Mouse (Mus musculus): ENCODE data around the gene Inafm2.
A peak's percentile ranks its signal among the peaks of the same experiment; 100 is the strongest.

Gene Inafm2

DNA sequence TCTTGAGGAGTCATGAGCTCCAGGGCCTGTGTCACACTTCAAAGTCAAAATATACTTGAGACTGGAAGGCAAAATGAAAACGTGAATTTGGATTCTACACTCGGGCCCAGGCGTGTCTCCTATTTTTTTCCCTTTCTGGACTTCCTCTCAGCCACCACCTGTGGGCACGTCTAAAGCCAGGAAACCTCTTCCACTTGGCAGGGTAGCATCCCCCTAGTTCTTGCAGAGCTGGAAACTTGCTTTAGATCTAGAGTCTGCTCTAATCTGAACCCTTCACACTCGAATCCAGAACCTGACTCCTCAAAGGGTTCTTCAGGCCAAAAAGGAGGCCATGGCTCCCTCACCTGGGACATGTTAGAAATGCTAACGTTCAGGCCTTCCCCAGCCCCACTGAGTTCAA lies 9.8 kb downstream of the Inafm2 start:
- DNase-seq (ENCODE audit: extremely low spot score, low spot score) = no peak

DNA sequence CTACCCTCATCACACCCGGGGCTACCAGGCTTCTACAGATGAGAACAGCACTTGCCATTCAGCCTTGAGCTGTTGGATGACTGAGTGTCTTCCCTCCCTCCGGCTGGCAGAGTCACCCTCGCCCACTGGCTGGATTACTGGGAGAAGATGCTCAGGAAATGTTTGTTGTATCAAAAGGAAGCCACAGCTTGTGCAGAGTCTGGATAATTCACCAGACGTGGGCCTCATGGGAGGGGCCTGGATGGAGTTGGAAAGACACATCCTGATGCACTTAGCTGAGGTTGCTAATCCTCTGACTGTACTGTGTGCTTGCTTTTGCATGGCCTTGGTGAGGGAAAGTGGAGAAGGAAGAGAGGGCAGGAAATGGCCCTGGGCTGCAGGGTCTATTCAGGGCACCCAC lies 10.5 kb downstream of the Inafm2 start:
- no peak for DNase-seq (ENCODE audit: extremely low spot score, low spot score)

DNA sequence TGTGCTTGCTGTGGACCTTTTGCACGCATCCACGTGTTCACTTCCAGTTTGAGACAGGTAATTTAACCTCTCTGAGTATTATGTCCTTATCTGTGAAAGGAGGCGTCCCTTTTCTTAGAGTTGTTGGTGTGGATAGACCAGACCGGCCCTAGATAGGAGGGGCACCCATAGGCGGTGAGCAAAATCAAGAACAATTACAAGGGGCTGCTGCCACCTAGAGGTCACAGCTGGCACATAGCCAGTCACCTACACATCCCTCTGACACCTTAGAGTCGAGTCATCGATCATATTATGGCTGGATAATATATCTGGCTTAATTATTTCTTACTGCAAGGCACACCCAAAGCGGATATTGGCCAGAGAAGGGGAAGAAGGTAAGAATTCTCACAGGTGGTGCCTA lies 14.3 kb downstream of the Inafm2 start:
- peak; percentile 65 for DNase-seq (ENCODE audit: extremely low spot score, low spot score)

DNA sequence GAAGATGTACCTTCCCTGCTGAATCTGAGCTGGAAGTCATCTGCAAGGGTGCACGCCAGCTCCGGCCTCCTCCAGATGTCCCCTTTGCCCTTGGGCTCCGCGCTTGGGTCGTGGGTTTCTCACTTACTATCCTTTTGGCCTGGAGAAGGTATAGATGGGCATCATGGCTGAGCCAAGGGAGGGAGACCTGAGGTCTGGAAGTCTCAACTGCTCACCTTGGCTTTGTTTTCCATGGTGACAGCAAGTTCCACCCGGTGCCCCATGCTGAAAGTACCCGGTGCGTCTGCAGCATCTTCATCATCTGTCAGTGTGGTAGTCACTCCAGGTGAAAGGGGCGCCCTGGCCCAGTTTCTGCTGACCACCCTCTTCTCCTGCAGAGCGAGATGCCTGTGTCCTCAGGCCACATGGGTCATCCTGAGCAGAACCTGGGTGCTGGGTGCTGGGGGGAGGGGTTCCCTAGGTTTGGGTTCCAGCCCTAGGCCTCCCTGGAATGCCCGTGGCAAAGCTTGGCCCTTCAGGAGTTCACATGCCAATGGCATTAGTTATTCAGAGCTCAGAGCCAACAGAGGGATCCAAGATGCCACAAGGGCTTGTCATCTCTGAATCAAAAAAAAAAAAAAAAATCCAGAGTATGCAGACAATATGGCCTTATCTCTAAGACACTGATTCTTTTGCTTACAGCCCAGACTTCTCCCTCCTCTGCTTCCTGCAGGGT lies 14.9 kb downstream of the Inafm2 start:
- no peak for DNase-seq (ENCODE audit: extremely low spot score, low spot score)

DNA sequence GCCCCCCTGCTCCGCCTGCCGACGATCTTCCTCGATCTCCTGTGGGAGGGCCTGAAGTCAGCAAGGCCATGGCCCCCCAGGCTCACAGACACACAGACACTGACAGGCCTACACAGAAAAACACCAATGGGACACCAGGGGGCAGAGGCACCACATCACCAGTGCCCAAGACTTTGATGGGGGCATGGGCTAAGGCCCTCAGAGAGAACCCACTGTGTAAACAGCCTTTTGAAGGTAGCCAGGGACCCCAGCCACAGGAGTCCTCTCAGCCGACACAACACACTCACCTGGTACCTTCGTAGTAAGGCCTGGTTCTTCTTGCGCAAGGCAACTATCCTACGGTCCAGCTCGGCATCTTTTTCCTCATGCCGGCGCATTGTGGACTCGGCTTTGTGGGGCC lies 15.8 kb downstream of the Inafm2 start:
- no peak for DNase-seq (ENCODE audit: extremely low spot score, low spot score)

DNA sequence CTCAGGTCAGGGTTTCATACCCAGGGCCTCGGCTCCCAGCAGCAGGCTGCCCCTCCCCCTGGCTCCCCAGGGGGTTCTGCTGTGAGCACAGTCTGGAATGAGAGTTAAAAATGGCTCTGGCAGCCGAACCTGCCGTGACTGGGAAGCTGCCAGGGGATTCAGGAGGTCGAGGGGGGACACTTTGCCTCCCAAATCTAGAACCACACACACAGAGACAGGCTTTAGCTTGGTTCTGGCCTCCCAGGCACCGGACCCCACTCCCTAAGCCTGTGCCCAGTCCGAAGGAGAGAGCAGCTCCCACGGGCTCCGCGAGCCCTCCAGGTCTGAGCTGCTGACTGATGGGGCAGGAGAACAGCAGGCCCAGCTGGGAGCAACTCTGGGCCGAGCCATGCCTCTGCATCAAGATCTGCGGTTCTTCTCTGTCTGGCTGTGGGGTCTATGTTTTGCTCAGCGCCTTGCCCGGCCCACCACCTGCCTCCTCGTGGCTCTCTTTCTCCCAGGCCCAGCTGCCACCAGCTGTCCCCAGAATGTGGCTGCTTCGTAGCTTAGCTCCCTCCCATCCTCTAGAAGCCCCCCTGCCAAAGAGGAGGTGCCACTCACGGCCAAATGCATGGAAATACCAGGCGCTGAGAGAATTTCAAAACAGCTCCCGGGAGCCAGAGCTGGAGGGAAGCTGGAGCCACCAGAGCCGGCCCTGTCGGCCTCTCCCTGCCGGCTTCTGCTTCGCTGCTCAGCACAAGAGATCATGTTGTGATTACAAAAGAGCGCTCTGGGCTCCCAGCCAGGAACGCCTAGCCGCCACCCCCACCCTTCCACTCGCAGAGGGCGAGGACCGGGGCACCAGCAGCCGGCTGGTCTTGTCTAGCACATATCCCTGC lies 16.6 kb downstream of the Inafm2 start, which contains the start of gene Ccdc9b:
Gene Ccdc9b, minus strand, starts transcription at position 756 of the 878 bp plus-strand sequence.
- peak; percentile 68 for DNase-seq (ENCODE audit: extremely low spot score, low spot score)

DNA sequence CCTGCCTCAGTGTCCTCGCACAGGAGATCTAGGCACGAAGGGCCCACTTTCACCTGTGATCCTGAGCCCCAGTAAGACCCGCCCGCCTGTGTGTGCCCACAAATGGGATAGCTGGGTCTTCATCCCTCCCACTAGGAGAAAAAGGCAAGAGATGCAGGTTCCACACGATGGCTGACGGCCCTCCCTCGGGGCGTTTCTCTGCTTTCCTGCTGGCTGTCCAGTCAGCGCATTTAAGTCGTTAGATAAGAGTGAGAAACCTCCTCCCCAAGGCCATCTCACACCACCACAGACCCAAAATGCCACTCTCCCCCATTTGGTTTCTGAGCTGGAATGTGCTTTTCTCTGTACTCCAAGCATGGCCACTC lies 17.2 kb downstream of the Inafm2 start:
- no peak for DNase-seq (ENCODE audit: extremely low spot score, low spot score)

DNA sequence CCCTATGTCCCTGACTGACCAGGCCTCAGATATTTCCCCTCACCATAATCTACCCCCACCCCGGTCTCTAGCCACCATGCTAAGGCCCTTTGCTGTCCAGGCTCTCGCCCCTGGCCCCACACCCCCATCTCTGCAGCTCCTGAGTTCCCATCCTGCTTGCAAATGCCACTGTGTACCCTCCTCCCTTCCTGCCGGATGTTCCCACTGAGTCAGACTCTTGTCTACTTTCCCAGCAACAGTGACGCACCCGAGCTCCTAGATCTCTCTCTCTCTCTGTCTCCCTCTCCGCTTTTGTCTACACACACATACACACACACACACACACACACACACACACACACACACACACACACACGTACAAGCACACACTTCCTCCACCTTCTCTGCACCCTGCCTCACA lies 17.9 kb downstream of the Inafm2 start:
- no peak for DNase-seq (ENCODE audit: extremely low spot score, low spot score)

DNA sequence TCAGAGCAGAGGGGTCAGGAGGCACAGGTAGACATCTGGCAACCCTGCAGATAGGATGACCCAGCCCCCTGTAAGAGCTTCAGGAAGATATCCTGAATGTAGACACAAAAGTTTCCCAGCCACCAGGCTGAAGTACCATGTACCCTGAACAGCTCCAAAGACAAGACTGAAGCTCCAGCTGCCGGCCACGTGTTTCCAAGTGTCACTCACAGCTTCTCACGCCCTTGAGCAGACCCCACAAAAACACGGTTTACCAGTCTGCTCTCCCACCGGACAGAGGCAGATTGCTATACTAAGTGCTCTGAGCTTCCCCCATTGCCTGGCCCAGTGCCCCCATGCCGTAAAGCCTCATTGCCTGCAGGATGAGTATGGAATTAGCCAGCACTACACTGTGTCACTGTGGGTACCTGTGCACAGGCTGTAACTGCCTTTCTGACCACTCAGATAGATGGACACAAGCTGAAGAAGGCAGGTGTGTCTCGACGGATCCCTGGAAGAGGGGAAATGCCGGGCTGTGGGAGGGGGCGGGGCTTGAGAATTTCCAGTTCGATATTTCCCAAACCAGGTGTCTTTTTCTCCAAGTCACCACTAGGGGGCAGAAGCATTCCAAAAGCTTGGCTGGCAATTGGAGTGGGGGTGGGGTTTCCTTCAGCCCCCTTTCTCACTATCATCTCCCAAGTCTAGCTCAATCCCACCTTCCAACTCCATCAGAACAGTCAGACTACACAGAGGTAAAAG lies 18.7 kb downstream of the Inafm2 start:
- DNase-seq (ENCODE audit: extremely low spot score, low spot score) = peak; percentile 54

DNA sequence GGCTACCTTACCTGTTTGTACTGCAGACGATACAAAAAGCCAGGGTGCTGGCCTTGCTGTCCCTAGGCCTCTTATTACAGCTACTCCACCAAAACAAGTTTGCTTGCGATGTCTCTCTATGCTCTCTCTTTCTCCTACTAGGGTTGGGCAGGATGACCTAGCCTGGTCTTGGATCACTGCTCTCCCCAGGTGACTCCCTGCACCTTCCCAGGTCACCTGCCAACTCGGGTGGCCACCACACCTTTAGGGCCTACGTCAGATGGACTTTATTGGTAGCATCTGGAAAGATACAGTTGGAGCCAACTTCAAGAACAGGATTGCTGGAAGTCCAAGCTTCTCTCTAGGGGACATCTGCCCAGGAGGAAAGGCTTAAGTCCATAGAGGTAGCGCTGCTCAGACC lies 19.3 kb downstream of the Inafm2 start:
- DNase-seq (ENCODE audit: extremely low spot score, low spot score) = no peak

DNA sequence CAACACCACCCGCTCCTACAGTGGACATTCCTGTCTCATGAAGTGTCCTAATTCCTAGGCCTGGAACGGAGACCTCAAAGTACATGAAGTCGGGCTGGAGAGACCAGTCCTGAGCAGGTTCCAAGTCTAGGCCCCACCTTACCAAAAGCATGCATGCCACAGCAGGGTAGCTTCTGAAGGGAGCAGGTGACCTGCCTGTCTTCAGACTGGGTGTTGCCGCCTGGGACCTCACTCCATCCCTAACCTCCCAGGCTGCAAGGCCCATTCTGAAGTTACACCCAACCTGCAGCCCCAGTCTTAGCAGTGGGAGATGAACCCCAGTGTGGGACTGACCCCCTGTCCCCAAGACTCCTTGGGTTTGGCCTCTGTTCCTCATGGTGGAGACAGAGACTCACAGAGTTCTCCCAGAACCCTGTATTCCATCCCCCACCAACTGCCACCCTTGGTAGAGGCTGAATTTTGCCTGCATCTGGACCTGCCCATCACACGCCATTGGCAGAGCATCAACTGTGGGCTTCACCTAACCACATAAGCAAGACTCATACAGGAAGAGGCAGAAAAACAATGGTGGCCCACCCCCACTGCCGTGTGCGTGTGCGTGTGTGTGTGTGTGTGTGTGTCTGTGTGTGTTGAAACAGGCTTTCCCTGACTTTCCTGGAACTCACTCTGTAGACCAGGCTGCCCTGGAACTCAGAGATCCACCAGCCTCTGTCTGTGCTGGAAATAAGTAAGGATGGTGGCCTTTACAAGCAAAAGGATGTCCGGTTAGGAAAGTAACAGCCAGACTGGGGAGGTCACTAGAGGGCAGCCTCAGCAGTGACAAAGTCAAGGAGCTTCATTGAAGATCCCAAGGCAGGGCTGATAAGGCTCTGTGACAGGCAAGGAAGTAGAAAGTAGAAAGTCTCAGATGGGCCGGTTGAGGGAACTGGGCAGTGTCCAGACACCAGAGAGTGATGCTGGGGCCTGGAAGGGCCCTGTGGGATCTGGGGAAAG lies 20.8 kb downstream of the Inafm2 start:
- DNase-seq (ENCODE audit: extremely low spot score, low spot score) = no peak

DNA sequence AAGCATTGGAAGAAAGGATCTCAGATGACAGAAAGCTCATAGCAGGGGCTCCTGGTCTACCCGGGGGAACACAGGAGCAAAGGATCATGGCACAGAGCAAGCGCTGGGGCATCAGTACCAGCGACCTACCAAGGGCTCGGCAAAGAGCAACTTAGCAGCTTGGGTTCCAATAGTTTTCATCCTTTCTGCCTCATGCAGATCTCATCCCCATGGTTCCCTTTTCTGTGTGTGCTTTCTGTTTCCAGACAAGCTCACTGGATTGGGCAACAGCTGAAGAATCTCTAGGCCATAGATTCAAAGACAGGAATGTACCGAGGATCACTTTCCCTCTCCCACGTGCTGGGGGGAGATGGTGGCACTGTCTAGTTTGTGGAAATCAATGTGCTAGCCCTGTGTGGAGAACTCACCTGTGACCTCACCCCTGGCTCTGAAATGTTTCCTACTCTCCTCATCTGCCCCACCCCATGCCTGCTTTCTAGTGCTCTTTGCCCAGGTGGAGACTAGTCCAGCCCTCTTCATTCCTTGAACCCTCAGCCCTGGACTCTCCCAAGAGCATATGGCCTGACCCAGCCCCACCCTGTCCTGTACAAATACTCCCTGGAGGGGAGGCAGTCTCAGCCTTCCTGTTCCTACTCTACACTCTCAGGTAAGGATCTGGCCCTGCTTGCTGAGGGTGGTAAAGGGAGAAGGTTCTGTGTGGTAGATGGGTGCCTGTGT lies 26.8 kb downstream of the Inafm2 start, which contains the start of gene Phgr1:
Gene Phgr1, plus strand, starts transcription at position 612 of the 717 bp plus-strand sequence.
- no peak for DNase-seq (ENCODE audit: extremely low spot score, low spot score)

DNA sequence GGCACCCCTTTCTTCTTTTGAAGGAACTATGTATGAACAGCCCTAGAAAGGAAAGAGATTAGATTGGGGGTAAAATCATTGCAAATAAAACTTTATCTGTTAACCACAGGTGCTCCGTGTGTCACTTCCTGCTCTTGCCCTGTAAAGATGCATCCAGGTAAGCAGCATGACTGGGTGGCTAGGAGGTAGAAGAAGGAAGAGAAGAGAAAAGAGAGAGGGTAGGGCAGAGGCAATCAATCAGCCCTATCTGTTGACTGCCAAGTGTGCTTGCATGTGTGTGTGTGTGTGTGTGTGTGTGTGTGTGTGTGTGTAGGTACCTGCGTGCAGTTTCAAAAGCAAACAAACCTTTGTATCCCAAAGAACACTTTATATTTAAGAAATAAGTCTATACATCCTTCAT lies 29.0 kb downstream of the Inafm2 start:
- DNase-seq (ENCODE audit: extremely low spot score, low spot score) = no peak

DNA sequence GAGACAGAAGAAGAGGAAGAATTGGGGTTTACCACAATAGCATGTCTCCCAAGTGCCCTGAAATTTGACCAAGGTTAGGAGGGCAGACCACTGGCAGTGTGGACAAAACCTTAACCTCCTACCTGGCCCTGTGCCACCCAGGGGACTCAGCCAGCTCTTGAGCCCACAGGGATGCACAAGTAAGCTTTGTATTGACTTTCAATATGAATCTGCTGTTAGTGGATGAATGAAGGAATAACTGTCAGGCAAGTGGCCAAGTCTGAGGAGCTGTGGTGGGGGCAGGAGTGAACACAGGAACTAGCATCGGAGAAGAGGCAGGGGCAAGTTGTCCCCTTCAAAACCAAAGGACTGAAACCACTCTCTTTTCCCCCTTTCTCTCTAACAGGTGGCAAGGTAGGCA lies 29.8 kb downstream of the Inafm2 start:
- DNase-seq (ENCODE audit: extremely low spot score, low spot score) = no peak

DNA sequence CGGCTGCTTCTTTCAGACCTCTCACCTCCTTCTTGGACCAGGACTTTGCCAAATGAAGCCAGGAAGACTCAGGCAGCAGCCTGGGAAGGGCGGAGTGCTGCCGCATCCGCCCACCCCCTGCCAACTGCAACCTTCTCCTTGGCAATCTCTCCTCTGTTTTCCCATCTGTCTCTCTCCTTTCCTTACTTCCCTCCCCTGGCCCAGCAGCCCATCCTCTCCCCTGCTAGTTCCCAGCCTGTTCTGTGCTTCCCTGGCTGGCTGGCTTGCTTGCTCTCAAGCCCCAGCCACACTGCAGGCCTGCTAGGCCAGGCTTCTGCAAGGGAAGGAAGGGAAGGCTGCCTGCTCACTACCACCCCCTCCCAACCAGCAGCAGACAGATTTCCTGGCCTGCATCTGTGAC lies 30.3 kb downstream of the Inafm2 start:
- no peak for DNase-seq (ENCODE audit: extremely low spot score, low spot score)

DNA sequence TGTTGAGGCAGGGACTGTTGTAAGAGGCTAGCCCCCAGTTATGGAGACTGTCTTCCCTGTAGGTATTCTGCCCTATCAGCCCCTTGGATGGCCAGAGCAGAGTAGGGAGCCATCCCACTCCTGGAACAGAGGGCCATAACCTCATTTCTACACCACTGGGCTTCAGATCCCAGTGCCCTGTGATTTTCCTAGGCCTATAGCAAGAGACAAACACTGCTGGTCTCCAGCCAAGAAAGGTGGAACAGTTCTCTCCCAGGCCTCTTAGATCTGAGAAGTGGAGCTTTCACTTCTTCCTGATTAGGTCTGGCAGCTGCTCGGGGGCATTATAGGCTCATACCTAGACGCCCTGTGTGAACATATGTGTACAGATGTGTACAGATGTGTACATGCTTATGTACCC lies 30.7 kb downstream of the Inafm2 start:
- no peak for DNase-seq (ENCODE audit: extremely low spot score, low spot score)

DNA sequence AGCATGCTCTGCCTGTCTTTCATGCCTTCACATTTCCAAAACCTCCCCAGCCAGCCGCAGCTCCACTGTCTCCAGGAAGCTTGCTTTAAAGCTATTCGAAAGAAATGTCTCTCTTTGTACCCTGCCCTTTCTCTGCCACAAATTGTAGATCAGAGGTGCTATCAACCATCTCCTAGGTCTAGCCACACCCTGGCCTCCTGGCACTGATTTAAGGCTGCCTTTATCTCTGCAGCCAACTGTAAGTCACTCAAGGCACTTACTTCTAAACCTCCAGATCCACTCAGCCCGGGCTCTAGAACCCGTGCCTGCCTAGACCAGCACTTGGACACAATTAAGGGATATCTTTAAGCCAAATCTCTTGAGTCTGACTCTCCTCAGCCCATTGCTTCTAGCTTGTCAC lies 32.9 kb downstream of the Inafm2 start:
- DNase-seq (ENCODE audit: extremely low spot score, low spot score) = no peak

DNA sequence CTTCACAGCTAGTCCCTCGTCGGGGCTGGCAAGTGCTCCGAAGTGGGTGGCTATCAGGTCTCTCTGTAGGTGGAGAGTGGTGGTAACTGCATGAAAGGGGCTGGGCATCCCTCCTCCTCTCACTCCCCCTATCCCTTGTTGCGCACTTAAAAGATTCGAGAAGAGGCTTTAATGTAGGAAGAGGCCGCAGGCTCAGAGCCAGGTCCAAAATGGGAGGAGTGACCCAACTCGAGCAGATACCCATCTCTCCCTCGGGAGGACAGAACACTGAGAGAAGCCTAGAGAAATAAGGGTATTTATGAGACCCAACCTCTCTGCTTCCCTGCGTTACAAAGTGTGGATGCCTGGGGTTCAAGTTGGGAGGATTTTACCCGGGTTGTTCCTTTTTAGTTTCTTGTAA lies 33.5 kb downstream of the Inafm2 start:
- DNase-seq (ENCODE audit: extremely low spot score, low spot score) = peak; percentile 26

DNA sequence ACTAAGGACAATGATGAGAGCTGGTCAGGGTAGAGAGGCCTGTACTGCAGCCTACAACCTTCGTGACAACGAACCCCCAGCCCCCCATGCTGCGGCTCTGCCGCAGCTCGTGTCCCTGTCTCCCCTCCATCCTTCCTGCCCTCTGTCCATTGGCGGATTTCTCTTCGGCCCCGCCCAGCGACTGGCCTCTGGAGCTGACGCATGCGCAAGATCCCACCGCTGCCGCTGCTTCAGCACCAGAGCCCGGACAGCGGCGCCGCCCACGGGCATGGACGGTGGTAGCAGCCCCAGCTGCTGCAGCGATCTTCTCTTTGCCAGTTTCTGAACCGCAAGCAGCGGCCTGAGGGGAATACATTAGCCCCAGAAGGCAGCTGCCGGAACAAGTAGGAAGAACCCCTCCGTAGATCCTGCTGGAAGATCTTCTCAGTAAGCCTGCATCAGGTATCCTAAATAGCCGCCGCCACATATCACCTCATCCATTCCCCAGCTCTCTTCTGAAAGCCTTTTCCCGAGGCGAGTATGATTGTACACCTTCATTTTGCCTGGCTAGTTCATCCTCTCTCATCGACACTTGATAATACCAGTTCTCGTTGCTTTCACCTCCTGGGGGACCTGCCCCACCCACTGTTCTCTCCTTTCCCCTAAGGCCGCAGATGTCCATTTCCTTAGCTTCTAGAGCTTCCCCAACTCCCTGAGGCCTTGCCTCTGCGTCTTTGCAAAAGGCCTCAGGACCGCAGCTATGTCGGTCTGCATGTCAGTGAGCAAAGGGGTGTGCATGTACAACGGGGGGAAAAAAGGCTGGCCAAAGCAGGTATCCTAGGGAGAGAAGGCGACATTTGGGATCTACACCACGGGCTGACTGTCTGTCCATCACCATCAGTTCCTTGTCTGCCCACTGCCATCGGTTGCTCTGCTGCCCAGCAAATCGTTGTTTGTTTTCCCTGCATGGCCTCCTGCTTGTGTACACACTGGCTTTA lies 34.2 kb downstream of the Inafm2 start, which contains the start of gene Disp2:
Gene Disp2, plus strand, starts transcription at position 216 of the 977 bp plus-strand sequence.
- peak; percentile 96 for DNase-seq (ENCODE audit: extremely low spot score, low spot score)
